ENCODE assay signal across 24 mouse cellular contexts in the genomic region with DNA sequence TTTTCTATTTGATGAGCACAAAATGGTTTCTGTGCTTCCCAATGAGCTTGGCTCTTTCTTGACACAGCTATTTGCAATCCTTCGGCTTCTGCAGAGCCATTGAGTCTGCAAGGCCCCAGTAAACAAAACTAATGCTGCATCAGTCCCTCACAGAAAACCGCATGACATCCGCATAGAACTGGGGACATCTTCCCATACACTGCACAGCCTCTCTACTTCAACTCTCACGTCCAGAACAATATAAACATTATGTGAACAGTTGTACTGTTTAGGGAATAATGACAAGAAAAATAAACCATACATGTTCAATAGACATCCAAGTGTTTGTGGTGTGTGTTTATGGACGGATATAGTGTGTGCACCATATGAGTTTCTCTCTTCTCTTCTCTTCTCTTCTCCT.
"Had no signal": no experiment of that assay in that cellular context is flagged by ENCODE, and none has a peak within 500 bp of the region (broad histone marks: within the 10 kb centered on the region; RNA-seq: fewer than 3 reads in every experiment).

No protein-coding gene starts in this region.

- H3K9me3 ChIP-seq: heart, embryonic 10.5 days; hindbrain, embryonic 10.5 days; intestine, embryonic 15.5 days; limb, embryonic 10.5 days had no signal

- ATAC-seq: hindbrain, embryonic 16.5 days; inflammation-experienced regulatory T-cells, adult 6 months; intestine, embryonic 15.5 days; intestine, postnatal 0 days had no signal

- H3K36me3 ChIP-seq: intestine, embryonic 15.5 days; limb, embryonic 10.5 days had no signal

- H3K27ac ChIP-seq: gastrocnemius, adult 2 months; heart, embryonic 10.5 days; hindbrain, embryonic 10.5 days; hindbrain, embryonic 12.5 days; hindbrain, embryonic 14.5 days; intestine, embryonic 15.5 days; left cerebral cortex, adult 2 months; limb, embryonic 10.5 days; limb, embryonic 12.5 days had no signal

- H3K4me3 ChIP-seq: gastrocnemius, adult 2 months; heart, embryonic 10.5 days; heart, embryonic 12.5 days; hindbrain, embryonic 10.5 days; hindbrain, embryonic 12.5 days; intestine, embryonic 15.5 days; layer of hippocampus, adult 2 months; left cerebral cortex, adult 2 months; limb, embryonic 10.5 days; limb, embryonic 12.5 days had no signal

- DNase-seq: gastrocnemius, adult 2 months; gastrocnemius, postnatal 10 days; gastrocnemius, postnatal 25 days; heart, adult 18-20 months; heart, postnatal 10 days; heart, postnatal 4 days; kidney, adult 18-20 months; kidney, adult 8-10 months; kidney, postnatal 10 days; kidney, postnatal 25 days; kidney, postnatal 4 days had no signal

- H3K9ac ChIP-seq: heart, embryonic 12.5 days; hindbrain, embryonic 12.5 days; hindbrain, embryonic 14.5 days; intestine, embryonic 15.5 days; limb, embryonic 12.5 days had no signal

- H3K27me3 ChIP-seq: heart, embryonic 12.5 days; hindbrain, embryonic 12.5 days; intestine, embryonic 15.5 days; limb, embryonic 12.5 days had no signal

- H3K4me2 ChIP-seq: heart, embryonic 12.5 days; hindbrain, embryonic 12.5 days; hindbrain, embryonic 14.5 days; intestine, embryonic 15.5 days; limb, embryonic 12.5 days had no signal

- H3K4me1 ChIP-seq: hindbrain, embryonic 12.5 days; intestine, embryonic 15.5 days; limb, embryonic 10.5 days had no signal
